Mouse (Mus musculus) inflammation-experienced regulatory T-cells, adult 6 months (primary cell): ENCODE measurements around the gene Plek2. TPM values are rescaled to one million over a fixed set of nuclear protein-coding genes. Genes with fewer than 3 reads are reported as not detected.

Experiments used
- ATAC-seq: one replicate; pipeline ENCODE4 v1.8.0; 2017
- polyA plus RNA-seq, 3 experiments: library from polyadenylated mRNA; unstranded; fragments of 100-300 nt; shearing (Covaris generic); gene quantifications; one replicate each; pipeline ENCODE4 v1.2.1; 2017

The Plek2 gene
- polyA plus RNA-seq, 3 experiments from 2014 or later, result 0.35 to 0.45 TPM; not detected in 1

DNA sequence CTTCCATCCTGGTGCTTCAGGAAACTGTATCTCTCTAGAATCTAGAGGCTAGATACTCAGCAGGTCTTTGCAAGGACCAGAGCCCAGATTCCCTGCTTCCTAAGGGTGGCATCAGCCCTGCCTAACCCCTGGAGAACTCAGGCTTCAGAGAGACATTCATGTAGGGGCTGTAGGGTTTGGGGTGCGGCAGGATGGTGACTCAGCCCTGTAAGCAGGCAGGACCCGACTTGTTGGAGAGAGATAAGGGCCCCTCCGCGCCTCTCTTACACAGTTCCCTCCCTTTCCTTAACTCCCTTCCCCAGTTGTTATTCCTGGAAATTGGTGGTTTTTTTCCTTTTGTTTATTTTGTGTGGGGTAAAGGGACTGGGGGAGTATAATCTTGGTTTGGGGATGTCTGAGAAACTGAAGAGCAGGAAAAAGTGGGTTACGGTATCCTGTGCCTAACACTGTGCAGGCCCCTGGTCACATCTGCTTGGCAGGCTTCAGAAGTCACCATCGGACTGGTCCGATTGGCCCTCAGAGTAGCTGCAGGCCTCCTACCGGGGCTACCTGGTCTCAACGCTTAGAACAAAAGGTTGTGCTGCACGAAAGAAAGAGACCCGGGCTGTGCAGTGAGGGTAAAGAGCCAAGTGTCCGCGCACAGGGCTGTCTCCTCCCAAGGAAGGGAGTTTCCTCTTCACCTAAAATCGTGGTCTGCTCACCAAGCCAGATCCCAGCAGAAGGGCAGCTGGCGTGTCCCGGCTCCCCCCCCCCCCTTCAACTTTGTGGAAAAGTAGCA lies 4.1 kb upstream of the Plek2 start:
- ATAC-seq, result no peak

DNA sequence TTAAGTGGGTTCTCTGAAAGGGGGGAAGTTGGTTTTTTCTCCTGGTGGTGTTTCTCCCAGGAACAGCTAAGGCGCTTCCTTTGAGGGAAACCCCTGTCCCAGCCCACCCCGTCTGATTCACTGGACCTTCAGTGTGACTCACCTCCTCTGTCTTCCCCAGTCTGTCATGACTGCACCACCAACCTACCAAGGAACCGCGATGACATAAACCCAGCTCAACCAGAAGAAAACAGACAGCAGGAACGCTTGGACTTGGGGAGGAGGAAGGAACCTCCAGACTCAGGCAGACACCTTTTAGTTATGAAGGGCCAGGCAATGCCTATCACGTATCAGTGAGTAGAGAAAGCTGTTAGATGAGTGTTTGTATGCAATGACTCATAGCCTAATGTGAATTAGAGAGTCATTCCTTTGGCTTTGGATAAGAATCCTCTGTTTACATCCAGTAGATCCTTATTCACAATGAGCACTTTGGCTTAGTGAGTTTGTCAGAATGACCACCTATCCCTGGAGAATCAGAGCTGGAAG lies 1.4 kb upstream of the Plek2 start:
- ATAC-seq, result no peak

DNA sequence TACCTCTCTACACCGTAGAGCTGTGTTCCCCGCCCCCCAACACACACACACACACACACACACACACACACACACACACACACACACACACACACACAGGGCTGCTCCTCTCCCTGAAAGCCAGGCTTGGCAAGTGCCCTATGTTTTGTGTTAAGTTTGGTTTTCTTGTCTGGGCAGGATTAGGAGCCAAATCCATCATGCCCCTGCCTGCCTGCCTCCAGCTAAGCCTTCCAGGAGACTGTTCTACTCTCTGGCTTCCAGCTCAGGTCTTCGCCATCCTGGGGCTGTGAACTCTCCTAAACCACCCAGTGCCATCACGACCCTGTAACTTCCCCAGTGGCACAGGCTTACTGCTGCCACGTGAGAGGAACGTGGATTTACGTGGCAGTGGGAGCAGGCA lies 2.3 kb downstream of the Plek2 start:
- ATAC-seq, result no peak

DNA sequence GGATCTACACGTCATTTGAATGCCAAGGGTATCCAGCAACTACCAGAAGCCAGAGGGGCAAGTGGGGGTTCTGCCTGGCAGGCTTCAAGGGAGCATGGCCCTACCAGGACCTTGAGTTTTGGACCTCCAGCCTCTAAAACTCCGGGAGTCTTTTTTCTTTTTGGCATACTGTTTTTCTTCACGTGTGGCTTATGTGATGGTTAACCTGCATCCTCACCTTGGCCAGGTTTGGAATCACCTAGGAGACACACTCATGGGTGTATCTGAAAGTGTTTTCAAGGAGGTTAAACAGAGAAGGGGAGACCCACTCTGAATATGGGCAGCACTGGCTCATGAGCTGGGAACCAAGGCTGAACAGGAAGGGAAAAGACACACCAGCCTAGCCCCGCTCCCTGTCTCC lies 3.5 kb downstream of the Plek2 start:
- ATAC-seq, result no peak

DNA sequence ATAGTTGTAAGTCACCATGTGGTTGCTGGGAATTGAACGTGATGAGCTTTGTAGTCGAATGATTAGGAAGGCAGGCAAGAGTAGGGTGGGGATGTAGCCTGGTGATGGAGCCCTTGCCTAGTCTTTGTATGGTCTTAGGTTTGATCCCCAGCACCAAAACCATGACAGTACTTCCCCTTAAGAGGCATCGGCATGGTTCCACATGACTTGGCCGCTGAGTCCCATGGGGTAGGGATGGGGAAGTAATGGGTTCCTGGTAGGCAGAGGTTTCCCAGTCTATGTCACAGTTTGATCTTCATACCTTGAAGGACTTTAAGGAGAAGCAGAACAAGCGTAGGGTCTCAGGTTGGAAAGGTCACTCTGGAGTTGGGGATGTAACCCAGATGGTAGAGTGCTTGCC lies 5.3 kb downstream of the Plek2 start:
- no peak for ATAC-seq

DNA sequence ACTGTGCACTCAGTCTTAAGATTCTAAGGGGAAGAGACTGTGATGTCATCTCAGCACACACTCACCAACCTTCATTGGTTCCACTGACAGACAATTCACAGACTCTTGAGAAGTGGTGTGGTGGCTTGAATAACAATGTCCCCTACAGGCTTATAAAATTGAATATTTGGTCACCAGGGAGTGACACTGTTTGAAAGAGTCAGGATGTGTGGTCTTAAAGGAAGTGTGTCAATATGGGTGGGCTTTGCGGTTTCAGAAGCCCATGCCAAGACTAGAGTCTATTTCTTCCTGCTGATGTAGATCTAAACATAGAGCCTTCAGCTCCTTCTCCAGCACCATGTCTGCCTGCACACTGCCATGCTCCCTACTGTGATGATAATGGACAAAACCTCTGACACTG lies 8.9 kb downstream of the Plek2 start:
- no peak for ATAC-seq

DNA sequence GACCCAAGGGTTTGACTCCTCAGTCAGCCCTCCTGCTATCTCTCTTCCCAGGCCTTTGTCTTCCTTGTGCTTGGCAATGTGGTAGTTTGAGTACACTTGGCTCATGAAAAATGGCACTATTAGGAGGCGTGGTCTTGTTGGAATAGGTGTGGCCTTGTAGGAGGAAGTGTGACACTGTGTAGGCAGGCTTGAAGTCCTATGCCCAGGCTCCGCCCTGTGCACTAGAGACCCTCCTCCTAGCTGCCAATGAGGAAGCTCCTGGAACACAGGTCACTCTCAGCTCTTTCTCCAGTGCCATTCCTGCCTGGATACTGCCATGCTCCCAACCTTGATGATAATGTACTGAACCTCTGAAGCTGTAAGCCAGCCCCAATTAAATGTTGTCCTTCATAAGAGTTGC lies 15.6 kb downstream of the Plek2 start:
- no peak for ATAC-seq

DNA sequence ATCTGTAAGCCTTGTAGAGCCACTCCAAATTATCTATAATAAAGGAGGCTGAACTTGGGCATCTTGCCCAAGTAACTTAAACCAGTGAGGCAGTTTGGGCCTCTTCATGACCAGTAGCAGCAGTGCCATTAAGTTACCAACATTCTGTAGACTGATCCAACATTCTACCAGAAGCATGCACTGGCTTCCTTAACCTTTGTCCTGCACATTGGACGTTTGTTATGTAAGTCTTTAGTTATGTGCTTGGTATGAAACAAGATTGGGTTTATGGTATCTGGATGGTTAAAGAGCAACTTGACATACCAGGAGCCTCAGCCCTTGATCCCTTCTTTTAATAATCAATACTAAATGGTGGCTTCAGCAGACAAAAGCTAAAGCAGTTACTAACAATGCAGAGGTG lies 16.7 kb downstream of the Plek2 start:
- ATAC-seq, result no peak

DNA sequence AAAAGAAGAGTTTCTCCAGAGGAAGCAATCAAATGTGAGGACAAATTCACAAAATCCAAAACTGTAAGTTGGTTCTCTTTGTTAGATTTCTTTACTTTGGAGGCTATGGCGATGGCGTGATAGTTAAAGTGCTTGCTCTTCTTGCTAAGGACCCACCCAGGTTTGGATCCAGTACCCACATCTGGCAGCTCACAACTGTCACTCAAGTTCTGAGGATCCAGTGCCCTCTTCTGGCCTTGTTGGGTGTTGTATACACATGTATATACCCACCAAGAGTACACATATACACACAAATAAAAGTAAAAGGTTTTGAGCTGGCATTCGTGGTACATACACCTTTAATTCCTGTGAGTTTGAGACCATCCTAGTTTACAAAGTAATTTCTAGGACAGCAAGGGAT lies 32.2 kb downstream of the Plek2 start:
- ATAC-seq, result no peak

DNA sequence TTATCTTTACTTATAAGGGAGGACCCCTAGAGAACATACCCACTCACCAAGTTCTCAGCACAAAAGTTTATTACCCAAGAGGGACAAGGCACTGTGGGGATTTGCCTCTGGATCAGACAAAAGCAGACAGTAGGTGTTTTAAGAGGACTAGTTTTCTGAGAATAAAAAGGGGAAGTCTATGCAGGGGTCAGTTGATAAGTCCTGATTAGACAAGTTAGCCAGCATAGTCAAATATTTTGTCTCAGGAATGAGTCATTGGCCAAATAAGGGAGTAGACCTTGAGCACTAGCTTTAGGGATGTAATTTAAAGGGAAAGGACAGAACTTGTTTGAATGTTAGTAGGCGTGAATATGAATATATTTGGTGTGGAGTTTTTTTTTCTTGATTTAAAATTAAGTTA lies 38.6 kb downstream of the Plek2 start:
- ATAC-seq, result no peak

DNA sequence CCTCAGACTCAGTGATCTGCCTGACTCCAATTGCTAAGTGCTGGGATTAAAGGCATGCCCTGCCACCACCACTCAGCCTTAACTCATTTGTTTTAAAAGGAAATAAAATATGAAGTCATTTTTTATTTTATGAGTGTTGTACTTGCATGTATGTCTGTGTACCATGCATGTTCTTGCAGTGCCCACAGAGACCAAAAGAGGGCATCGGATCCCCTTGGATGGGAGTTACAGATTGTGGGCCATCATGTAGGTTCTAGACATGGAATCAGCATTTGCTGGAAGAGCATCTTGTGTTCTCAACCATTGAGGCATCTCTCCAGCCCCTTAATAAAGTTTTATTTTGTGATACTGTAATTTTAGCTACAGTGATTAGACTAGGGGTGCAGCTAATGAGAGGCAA lies 41.3 kb downstream of the Plek2 start:
- no peak for ATAC-seq

DNA sequence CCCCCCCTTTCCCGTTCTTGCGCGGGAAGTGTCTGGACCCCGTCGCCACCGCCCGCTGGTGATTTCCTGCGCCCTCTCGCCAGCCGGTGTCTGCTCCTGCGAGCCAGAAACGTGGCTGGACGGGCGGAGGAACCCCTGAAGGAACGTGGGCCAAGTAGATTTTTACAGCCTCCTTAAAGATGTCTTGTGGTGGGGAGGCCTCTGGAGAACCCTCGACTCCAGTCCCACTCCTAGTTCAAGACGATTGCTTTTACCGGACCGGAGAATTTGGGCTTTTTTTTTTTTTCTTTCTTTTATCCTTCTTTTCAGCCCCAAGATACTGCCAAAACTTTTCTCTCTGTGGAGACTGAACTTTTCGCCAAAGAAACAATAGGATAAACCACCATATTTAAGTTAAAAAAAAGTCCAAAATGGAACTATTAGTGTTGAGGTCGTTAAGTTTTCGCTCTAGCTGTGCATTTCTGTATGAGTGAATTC lies 44.5 kb downstream of the Plek2 start:
- peak; percentile 12 for ATAC-seq

DNA sequence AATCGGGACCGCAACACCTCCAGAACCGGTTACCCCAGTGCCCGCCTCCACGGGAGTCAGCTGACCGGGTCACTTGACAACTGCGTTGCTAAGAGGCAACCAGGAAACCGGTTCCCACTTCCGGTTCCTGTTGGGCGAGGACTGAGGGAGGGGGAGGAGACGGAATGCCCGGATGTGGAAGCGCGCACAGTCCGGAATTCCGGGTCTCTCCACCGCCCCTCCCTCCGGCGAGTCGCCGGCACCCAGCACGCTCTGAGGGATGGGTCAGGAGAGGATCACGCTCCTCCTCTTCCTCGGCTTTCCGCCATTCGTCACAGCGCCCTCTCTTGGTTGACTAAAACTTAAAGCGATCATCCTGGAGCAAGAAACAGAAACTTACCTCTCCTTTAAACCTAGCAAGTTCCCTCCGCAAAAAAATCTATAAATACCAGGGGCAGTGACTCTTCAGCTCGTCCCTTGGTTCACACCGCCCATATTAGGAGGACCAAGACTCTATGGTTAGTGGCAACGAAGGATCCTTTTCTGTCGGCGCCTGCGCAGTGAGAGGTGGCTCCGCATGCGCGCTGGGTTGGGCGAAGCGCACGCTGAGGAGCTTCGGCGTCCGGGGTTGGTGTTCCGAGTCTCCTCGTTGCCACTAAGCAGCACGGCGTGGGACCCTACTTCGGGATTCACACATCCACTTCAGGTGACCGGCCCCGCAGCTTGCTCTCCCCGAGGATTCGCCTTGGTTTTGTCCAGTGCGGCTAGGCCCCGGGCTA lies 45.1 kb downstream of the Plek2 start, which contains the start of the genes Atp6v1d and Eif2s1:
Gene Atp6v1d (minus strand): TSS at position 143 of the 758 bp plus-strand sequence.
Gene Eif2s1 (plus strand): TSS at position 324 of the 758 bp plus-strand sequence.
- ATAC-seq, result peak; percentile 89

DNA sequence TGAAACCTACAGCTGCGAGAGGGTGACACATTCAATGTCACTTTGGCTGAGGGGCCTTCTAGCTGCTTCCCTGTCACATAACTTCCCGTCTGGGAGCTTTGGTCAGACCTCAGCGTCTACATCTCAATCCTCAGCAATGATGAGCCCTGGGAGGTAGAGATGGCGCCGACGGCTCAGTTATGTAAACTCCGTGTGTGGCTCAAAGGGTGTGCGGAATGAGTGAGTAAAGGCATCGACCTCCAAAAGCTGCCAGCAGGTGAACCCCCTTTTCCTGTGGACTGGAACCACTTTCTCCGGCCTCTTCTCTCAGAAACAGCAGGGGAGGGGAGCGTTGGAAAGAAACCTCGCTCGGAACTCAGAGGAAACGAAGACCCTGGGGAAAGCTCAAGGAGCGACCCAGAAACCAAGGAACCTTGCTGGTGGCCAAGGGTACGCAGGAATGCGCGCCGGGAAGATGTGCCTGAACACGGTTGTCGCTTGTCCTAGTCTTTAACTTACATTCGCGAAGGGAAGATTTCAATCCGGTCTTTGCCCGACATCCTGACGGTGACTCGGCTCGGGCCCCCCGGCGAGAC lies 45.8 kb downstream of the Plek2 start:
- peak; percentile 7 for ATAC-seq

DNA sequence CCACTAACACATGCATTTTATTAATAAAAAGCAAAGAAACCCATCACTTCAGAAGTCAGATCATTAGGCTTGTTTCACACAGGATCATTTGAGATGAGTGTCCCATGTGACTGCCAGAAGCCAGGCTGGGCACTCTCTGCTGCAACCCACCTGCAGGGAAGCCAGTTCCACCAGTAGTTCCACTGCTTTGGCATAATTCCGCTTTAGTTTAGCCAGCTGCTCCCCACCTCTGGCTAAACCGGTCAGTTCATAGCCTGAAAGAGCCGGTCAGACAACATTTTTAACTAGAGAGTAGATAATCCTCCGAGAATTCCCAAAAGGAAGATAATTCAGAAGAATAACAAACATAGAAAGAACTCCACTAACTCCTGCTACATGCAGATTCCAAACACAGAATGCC lies 58.5 kb downstream of the Plek2 start:
- ATAC-seq, result no peak

DNA sequence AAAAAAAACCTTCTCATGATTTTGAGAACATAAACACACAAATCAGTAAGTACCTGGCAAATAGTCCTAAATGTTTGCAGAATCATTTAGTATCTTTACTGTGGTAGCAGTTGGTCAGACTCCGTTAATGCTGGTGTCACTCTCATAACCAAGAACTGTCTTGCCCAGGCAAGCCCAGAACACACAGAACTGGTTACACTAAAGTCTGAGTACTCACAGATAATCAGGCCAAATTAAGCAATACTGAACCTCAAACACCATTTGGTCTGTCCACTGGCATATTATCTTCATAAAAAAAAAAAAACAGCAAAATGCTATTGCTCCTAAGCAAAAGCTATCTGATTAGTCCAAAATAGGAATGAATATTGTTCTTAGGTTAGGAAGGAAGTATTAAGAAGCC lies 64.3 kb downstream of the Plek2 start:
- ATAC-seq, result no peak

DNA sequence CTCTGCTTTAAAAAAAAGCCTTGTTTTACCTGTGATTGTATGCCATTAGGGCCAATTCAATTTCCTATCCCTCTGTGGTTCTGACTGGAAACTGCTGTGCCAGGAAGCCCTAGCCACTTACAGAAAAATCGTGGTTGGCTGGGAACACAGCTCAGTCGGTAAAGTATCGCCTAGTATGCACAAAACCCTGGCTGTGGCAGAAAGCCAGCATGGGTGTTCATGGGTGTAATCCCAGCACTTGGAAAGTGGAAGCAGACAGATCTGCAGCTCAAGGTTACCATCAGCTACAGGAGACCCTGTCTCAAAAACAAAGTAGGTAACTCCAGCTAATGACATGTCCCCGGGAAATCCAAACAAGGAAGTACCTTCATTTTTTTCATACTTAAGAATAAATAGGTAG lies 66.9 kb downstream of the Plek2 start:
- no peak for ATAC-seq

Other genes with a start within 250 kb of the Plek2 start
- gene Fam71d, start 215.4 kb downstream of the Plek2 start, polyA plus RNA-seq, result not detected
- gene Mpp5, start 158.1 kb downstream of the Plek2 start, polyA plus RNA-seq, result 10 to 100 TPM; 10.1 to 25.8 (median 15.2) TPM
- gene Atp6v1d, start 45.3 kb downstream of the Plek2 start, polyA plus RNA-seq, result 100 to 1,000 TPM; 197 to 235 (median 223) TPM
- gene Eif2s1, start 45.1 kb downstream of the Plek2 start, polyA plus RNA-seq, result 100 to 1,000 TPM; 172 to 284 (median 198) TPM
- 10 to 100 TPM; 29.6 to 43.9 (median 34.4) TPM for gene Tmem229b, start 100.7 kb upstream of the Plek2 start, polyA plus RNA-seq
- under 1 TPM; 0.07 to 0.14 (median 0.09) TPM for gene Plekhh1, start 122.2 kb upstream of the Plek2 start, polyA plus RNA-seq
- 10 to 100 TPM; 24.0 to 33.4 (median 31.1) TPM for gene Pigh, start 182.7 kb upstream of the Plek2 start, polyA plus RNA-seq
- under 1 TPM in 1 of 3 experiments, not detected in 2; 0.26 TPM for gene Arg2, start 223.8 kb upstream of the Plek2 start, polyA plus RNA-seq